Mouse (Mus musculus): ENCODE data around the gene Dnmbp.

- TF ChIP-seq EP300 (optimal IDR thresholded peaks at IDR 0.05), result no peak
- TF ChIP-seq CTCF (IDR thresholded peaks at IDR 0.05; ENCODE audit: low read depth), result no peak
Observed at GRCm38 (mm10) chr19:43870418-43870817, 69.6 kb downstream of the Dnmbp start.
